Mouse (Mus musculus): Measurements from ENCODE around the gene Plgrkt. TPM values are rescaled to one million over a fixed set of nuclear protein-coding genes. Genes with fewer than 3 reads are reported as not detected.

The Plgrkt gene
- polyA plus RNA-seq, 1 experiment from 2014 or later = 52.9 TPM

DNA sequence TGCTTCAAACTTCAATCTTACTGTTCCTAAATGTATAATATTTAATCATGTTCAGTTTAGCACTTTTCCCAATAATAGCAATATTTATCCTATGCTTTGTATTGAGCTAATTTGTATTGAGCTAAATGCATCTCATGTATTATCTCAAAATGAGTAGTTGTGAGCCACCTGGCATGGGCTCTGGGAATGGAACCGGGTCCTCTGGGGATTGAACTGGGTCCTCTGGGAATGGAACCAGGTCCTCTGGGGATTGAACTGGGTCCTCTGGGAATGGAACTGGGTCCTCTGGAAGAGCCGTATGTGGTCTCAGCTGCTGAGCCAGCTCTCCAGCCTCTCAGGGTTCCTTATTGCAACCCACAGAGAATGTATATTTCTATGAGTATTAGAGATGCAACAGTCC lies 65.1 kb downstream of the Plgrkt start:
- no peak overlapping the region for H3K27ac ChIP-seq
- H3K9me3 ChIP-seq (replicated peaks) = no peaks in the 10 kb centered on the region
- H3K4me1 ChIP-seq = no peaks in the 10 kb centered on the region
- no peak overlapping the region for H3K4me3 ChIP-seq (replicated peaks)
- ATAC-seq (replicated peaks; ENCODE audit: low FRiP score) = no peak
- H3K27me3 ChIP-seq = no peaks in the 10 kb centered on the region
- H3K9ac ChIP-seq = no peak overlapping the region
- 91% methylated on average over 2 of the region's 2 CpGs for WGBS
- H3K36me3 ChIP-seq = peaks cover 54% of the 10 kb centered on the region
- no peak overlapping the region for H3K4me2 ChIP-seq

DNA sequence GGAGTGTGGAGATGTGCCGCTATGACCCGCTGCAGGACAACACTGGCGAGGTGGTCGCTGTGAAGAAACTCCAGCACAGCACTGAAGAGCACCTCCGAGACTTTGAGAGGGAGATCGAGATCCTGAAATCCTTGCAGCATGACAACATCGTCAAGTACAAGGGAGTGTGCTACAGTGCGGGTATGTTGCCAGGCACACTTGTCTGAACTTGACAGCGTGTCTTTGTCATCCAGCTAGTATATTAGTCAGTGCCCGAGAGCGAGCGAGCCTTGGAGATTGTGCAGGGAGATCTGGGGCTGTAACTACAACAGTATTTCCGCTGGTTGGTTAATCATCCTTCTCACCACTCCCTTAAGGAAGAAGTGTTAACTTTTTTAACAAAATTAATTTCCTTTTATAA lies 66.3 kb downstream of the Plgrkt start:
- Histone ChIP-seq H3K27ac (no peak overlapping the region), H3K9me3 (replicated peaks) (no peaks in the 10 kb centered on the region), H3K4me2 (no peak overlapping the region), H3K36me3 (peaks cover 50% of the 10 kb centered on the region), H3K27me3 (no peaks in the 10 kb centered on the region), H3K9ac (no peak overlapping the region), H3K4me3 (replicated peaks) (no peak overlapping the region), H3K4me1 (no peaks in the 10 kb centered on the region)
- WGBS = 93% methylated on average over 13 of the region's 13 CpGs
- no peak for ATAC-seq (replicated peaks; ENCODE audit: low FRiP score)

Other genes with a start within 250 kb of the Plgrkt start
- 8.1 and 8.8 TPM in 2 replicates for gene Jak2, start 115.6 kb downstream of the Plgrkt start, polyA plus RNA-seq (2015; fragmentation: Nextera tagmentation; extraction: Ambion mirVana)
- gene Insl6, start 42.0 kb downstream of the Plgrkt start, polyA plus RNA-seq (2015; fragmentation: Nextera tagmentation; extraction: Ambion mirVana) = 5.2 and 7.1 TPM in 2 replicates
- gene Rln1, start 32.7 kb downstream of the Plgrkt start, polyA plus RNA-seq (2015; fragmentation: Nextera tagmentation; extraction: Ambion mirVana) = 0.31 and 0.46 TPM in 2 replicates
- gene Cd274, start 65 bp upstream of the Plgrkt start, polyA plus RNA-seq (2015; fragmentation: Nextera tagmentation; extraction: Ambion mirVana) = 0.16 and 0.28 TPM in 2 replicates
- gene Pdcd1lg2, start 43.5 kb upstream of the Plgrkt start, polyA plus RNA-seq (2015; fragmentation: Nextera tagmentation; extraction: Ambion mirVana) = not detected in 2 replicates
- gene Ric1, start 154.9 kb upstream of the Plgrkt start, polyA plus RNA-seq (2015; fragmentation: Nextera tagmentation; extraction: Ambion mirVana) = 14.2 and 14.6 TPM in 2 replicates

Data from kidney, embryonic 15.5 days (tissue).